Comparison of ENCODE assay signal across 17 mouse cellular contexts in the genomic region with DNA sequence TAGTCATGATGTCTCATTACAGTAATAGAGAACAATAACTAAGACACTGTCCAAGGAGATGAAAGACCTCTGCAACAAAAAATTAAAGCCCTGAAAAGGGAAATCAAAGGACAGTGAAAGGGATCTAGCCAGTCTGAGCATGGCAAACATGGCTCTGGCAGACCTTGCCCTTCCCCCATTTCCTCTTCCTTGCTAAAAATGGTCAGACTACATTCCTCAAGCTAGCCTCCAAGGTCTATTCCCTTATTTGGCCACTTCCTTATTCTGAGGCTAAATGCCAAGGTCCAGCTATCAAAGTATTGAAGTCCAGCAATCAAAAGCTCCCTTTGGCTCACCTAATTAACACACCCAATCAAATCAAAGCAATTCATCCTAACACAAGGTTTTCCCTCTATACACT. TPM values are rescaled to one million over a fixed set of nuclear protein-coding genes. Genes with fewer than 3 reads are reported as not detected.
DNase-seq lines count a peak whose midpoint lies in the region; ATAC-seq and TF ChIP-seq lines count a peak whose summit lies in the region.
"Had no signal": no experiment of that assay in that cellular context is flagged by ENCODE, and none has a peak within 500 bp of the region (broad histone marks: within the 10 kb centered on the region; RNA-seq: fewer than 3 reads in every experiment).

No protein-coding gene starts in this region.

- ATAC-seq in embryonic facial prominence, embryonic 11.5 days (replicated peaks; ENCODE audit: insufficient number of reproducible peaks, low FRiP score, low TSS enrichment, low read depth) = no peak
- no peak for ATAC-seq in kidney, postnatal 0 days (replicated peaks; ENCODE audit: low FRiP score, low read depth)
- ATAC-seq: forebrain, postnatal 0 days; intestine, embryonic 15.5 days had no signal

- H3K27me3 ChIP-seq in embryonic facial prominence, embryonic 11.5 days (ENCODE audit: control insufficient read depth, insufficient read depth, low read length) = no peaks in the 10 kb centered on the region
- H3K27me3 ChIP-seq in embryonic facial prominence, embryonic 10.5 days (replicated peaks; ENCODE audit: low read depth, poor library complexity, severe bottlenecking) = no peaks in the 10 kb centered on the region
- no peaks in the 10 kb centered on the region for H3K27me3 ChIP-seq in kidney, postnatal 0 days (ENCODE audit: insufficient read depth, low read length)
- H3K27me3 ChIP-seq: hindbrain, embryonic 13.5 days; intestine, embryonic 15.5 days; limb, embryonic 12.5 days; neural tube, embryonic 12.5 days had no signal

- H3K4me1 ChIP-seq in embryonic facial prominence, embryonic 11.5 days (ENCODE audit: control insufficient read depth, insufficient read depth, low read length) = no peaks in the 10 kb centered on the region
- no peaks in the 10 kb centered on the region for H3K4me1 ChIP-seq in embryonic facial prominence, embryonic 10.5 days
- H3K4me1 ChIP-seq in kidney, postnatal 0 days (replicated peaks; ENCODE audit: insufficient read depth, low read length) = no peaks in the 10 kb centered on the region
- H3K4me1 ChIP-seq: hindbrain, embryonic 13.5 days; intestine, embryonic 15.5 days; limb, embryonic 12.5 days; neural tube, embryonic 12.5 days had no signal

- DNase-seq in embryonic facial prominence, embryonic 11.5 days (ENCODE audit: low spot score) = peak; percentile 3
- DNase-seq in embryonic facial prominence, embryonic 10.5 days (ENCODE audit: low spot score) = no peak
- peak; percentile 46 for DNase-seq in kidney, postnatal 0 days (ENCODE audit: low spot score)
- DNase-seq in kidney, postnatal 14 days = no peak
- DNase-seq in adrenal gland, postnatal 10 days = peak; percentile 31
- DNase-seq in lung, postnatal 10 days = peak; percentile 18
- no peak for DNase-seq in MN1 (ENCODE audit: low spot score)
- DNase-seq: cerebellum, adult 18-20 months; forebrain, postnatal 0 days; heart, adult 2 months had no signal

- H3K36me3 ChIP-seq in embryonic facial prominence, embryonic 11.5 days (replicated peaks; ENCODE audit: control insufficient read depth, insufficient read depth, low read depth, low read length) = no peaks in the 10 kb centered on the region
- H3K36me3 ChIP-seq in embryonic facial prominence, embryonic 10.5 days (replicated peaks) = no peaks in the 10 kb centered on the region
- H3K36me3 ChIP-seq in kidney, postnatal 0 days (ENCODE audit: insufficient read depth, low read length) = no peaks in the 10 kb centered on the region
- H3K36me3 ChIP-seq: G1E; hindbrain, embryonic 13.5 days; intestine, embryonic 15.5 days; limb, embryonic 12.5 days; neural tube, embryonic 12.5 days had no signal

- no peak overlapping the region for H3K4me3 ChIP-seq in embryonic facial prominence, embryonic 11.5 days (ENCODE audit: low read depth, low read length)
- no peak overlapping the region for H3K4me3 ChIP-seq in embryonic facial prominence, embryonic 10.5 days
- H3K4me3 ChIP-seq in kidney, postnatal 0 days (replicated peaks; ENCODE audit: low read depth, low read length) = no peak overlapping the region
- H3K4me3 ChIP-seq: heart, adult 2 months; hindbrain, embryonic 13.5 days; intestine, embryonic 15.5 days; left cerebral cortex, adult 2 months; limb, embryonic 12.5 days; neural tube, embryonic 12.5 days had no signal

- no peak for TF ChIP-seq CTCF in kidney, postnatal 0 days (IDR thresholded peaks at IDR 0.05; ENCODE audit: low read depth)

- no peak overlapping the region for H3K9ac ChIP-seq in embryonic facial prominence, embryonic 11.5 days (replicated peaks; ENCODE audit: low read length)
- H3K9ac ChIP-seq in kidney, postnatal 0 days (ENCODE audit: low read depth, low read length) = no peak overlapping the region
- H3K9ac ChIP-seq: forebrain, postnatal 0 days; hindbrain, embryonic 13.5 days; intestine, embryonic 15.5 days; limb, embryonic 12.5 days; liver, embryonic 14.5 days; neural tube, embryonic 12.5 days had no signal

- H3K4me2 ChIP-seq in embryonic facial prominence, embryonic 11.5 days (ENCODE audit: low read depth, low read length) = no peak overlapping the region
- no peak overlapping the region for H3K4me2 ChIP-seq in kidney, postnatal 0 days (ENCODE audit: low read length)
- H3K4me2 ChIP-seq: hindbrain, embryonic 13.5 days; intestine, embryonic 15.5 days; limb, embryonic 12.5 days; neural tube, embryonic 12.5 days had no signal

- H3K9me3 ChIP-seq in embryonic facial prominence, embryonic 11.5 days (replicated peaks; ENCODE audit: control insufficient read depth, low read length) = no peaks in the 10 kb centered on the region
- H3K9me3 ChIP-seq in embryonic facial prominence, embryonic 10.5 days = no peaks in the 10 kb centered on the region
- H3K9me3 ChIP-seq in kidney, postnatal 0 days (replicated peaks; ENCODE audit: low read length) = no peaks in the 10 kb centered on the region
- H3K9me3 ChIP-seq: G1E; hindbrain, embryonic 13.5 days; intestine, embryonic 15.5 days; limb, embryonic 12.5 days; neural tube, embryonic 12.5 days had no signal

- no peak overlapping the region for H3K27ac ChIP-seq in embryonic facial prominence, embryonic 11.5 days (replicated peaks; ENCODE audit: low read depth, low read length)
- no peak overlapping the region for H3K27ac ChIP-seq in embryonic facial prominence, embryonic 10.5 days (replicated peaks)
- no peak overlapping the region for H3K27ac ChIP-seq in kidney, postnatal 0 days
- H3K27ac ChIP-seq: heart, adult 2 months; hindbrain, embryonic 13.5 days; intestine, embryonic 15.5 days; left cerebral cortex, adult 2 months; limb, embryonic 12.5 days; liver, embryonic 14.5 days; neural tube, embryonic 12.5 days had no signal

RNA-seq across cellular contexts. Expression of gene Chmp3, which starts 6.3 kb away (rescaled TPM):
- polyA plus RNA-seq in embryonic facial prominence, embryonic 11.5 days (2014; fragmentation: Nextera tagmentation; extraction: Ambion mirVana) = 53.6 and 53.8 TPM in 2 replicates
- 47.9 and 48.2 TPM in 2 replicates for polyA plus RNA-seq in embryonic facial prominence, embryonic 10.5 days (2016; fragmentation: Nextera tagmentation; extraction: Ambion mirVana)
- polyA plus RNA-seq in kidney, postnatal 0 days (2015; fragmentation: Nextera tagmentation; extraction: Ambion mirVana) = 81.4 and 83.1 TPM in 2 replicates
- 100 to 1,000 TPM in 1 of 2 experiments, 10 to 100 TPM in 1; 85.8 to 101 TPM for total RNA-seq in adrenal gland, postnatal 10 days (2021)

RNA-seq across cellular contexts. Expression of gene Rnf103, which starts 43.6 kb away (rescaled TPM):
- 17.3 and 19.1 TPM in 2 replicates for polyA plus RNA-seq in embryonic facial prominence, embryonic 11.5 days (2014; fragmentation: Nextera tagmentation; extraction: Ambion mirVana)
- 10.9 TPM in 2 replicates for polyA plus RNA-seq in embryonic facial prominence, embryonic 10.5 days (2016; fragmentation: Nextera tagmentation; extraction: Ambion mirVana)
- polyA plus RNA-seq in kidney, postnatal 0 days (2015; fragmentation: Nextera tagmentation; extraction: Ambion mirVana) = 19.9 and 22.2 TPM in 2 replicates
- total RNA-seq in adrenal gland, postnatal 10 days (2021) = 10 to 100 TPM; 29.9 to 32.3 TPM

Comparison
In these comparisons a context has a peak if more than half of its experiments do, and no peak if none do; other contexts are left out.
1. DNase-seq: peak in embryonic facial prominence, embryonic 11.5 days (single experiment), kidney, postnatal 0 days (single experiment), adrenal gland, postnatal 10 days (single experiment) and lung, postnatal 10 days (single experiment); none in embryonic facial prominence, embryonic 10.5 days (single experiment), kidney, postnatal 14 days (single experiment) and MN1 (single experiment).